Mouse (Mus musculus) small intestine, adult 2 months (tissue): ENCODE results near the gene Rap1gap2. TPM values are rescaled to one million over a fixed set of nuclear protein-coding genes. Genes with fewer than 3 reads are reported as not detected.

ENCODE experiments used
- H3K27ac ChIP-seq: fragments of 200-500 bp; 2 replicates; pipeline ENCODE4 v1.5.1; 2012; ENCODE audit warnings: low read depth, low read length, control low read depth, inconsistent platforms; ENCODE audit not compliant: insufficient read depth
- H3K27me3 ChIP-seq: fragments of 200-500 bp; 2 replicates; pipeline ENCODE4 v1.6.1; 2012; ENCODE audit warnings: mild to moderate bottlenecking, moderate library complexity, low read length, inconsistent platforms; ENCODE audit not compliant: control insufficient read depth, insufficient read depth
- H3K36me3 ChIP-seq: fragments of 200-500 bp; 2 replicates; pipeline ENCODE4 v1.6.1; 2012; ENCODE audit warnings: mild to moderate bottlenecking, low read length, control low read depth, inconsistent platforms; ENCODE audit not compliant: control insufficient read depth, insufficient read depth
- H3K4me1 ChIP-seq: fragments of 200-500 bp; 2 replicates; pipeline ENCODE4 v1.6.1; 2012; ENCODE audit warnings: low read length, inconsistent platforms, mixed read lengths; ENCODE audit not compliant: control insufficient read depth, insufficient read depth, insufficient read length
- H3K4me3 ChIP-seq: fragments of 200-500 bp; 2 replicates; pipeline ENCODE4 v1.5.1; 2012; ENCODE audit warnings: low read depth, mild to moderate bottlenecking, control low read depth, inconsistent platforms, low read length, moderate library complexity
- CTCF ChIP-seq: fragments of 200-500 bp; IDR thresholded peaks from 2 replicates; pipeline ENCODE4 v1.5.1; 2012; ENCODE audit warnings: low read depth, mild to moderate bottlenecking, control low read depth, inconsistent platforms, low read length, moderate library complexity, mixed read lengths; ENCODE audit not compliant: insufficient replicate concordance, insufficient read length; ENCODE audit errors: extremely low read depth
- POLR2A ChIP-seq: fragments of 200-500 bp; IDR thresholded peaks from 2 replicates; pipeline ENCODE4 v1.6.1; 2012; ENCODE audit warnings: low read depth, mild to moderate bottlenecking, control low read depth, inconsistent platforms, low read length, moderate library complexity
- WGBS: fragments of 180-500 bp; shearing (Covaris S2); methylation state at CpG from one replicate; pipeline ENCODE4 v1.1.7; 2018; 5-methylcytosine and 5-hydroxymethylcytosine counted together
- polyA plus RNA-seq: library from polyadenylated mRNA; depleted of rRNA; stranded (reverse); fragments of >200 nt; gene quantifications from 2 replicates; pipeline ENCODE4 v1.2.3, GENCODE M21; 2012

The Rap1gap2 gene
- polyA plus RNA-seq, 1 experiment, result 18.4 TPM

DNA sequence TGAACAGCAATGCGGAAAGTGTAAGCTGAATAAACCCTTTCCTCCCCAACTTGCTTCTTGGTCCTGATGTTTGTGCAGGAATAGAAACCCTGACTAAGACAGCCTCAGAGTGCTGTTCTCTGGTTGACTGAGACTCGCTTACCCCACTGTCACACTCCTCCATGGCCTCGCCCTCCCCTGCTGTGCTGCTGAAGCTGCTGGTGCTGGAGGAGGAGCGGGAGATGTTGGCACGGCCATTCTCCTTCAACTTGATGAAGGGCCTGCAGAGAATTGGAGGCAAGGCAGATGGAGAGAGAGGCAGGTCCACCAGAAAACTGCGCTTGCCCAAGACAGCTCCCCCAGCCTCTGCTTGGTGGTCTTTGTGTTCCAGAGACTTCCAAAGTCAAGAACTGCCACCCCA lies 217.8 kb downstream of the Rap1gap2 start:
- no peak for TF ChIP-seq POLR2A
- TF ChIP-seq CTCF, result no peak
- H3K36me3 ChIP-seq, result peaks cover 56% of the 10 kb centered on the region
- H3K27ac ChIP-seq, result no peak overlapping the region
- 93% methylated on average over 6 of the region's 6 CpGs for WGBS
- H3K4me3 ChIP-seq, result no peak overlapping the region
- no peaks in the 10 kb centered on the region; the same call in 1 of the 2 replicates for H3K4me1 ChIP-seq
- H3K27me3 ChIP-seq, result no peaks in the 10 kb centered on the region

DNA sequence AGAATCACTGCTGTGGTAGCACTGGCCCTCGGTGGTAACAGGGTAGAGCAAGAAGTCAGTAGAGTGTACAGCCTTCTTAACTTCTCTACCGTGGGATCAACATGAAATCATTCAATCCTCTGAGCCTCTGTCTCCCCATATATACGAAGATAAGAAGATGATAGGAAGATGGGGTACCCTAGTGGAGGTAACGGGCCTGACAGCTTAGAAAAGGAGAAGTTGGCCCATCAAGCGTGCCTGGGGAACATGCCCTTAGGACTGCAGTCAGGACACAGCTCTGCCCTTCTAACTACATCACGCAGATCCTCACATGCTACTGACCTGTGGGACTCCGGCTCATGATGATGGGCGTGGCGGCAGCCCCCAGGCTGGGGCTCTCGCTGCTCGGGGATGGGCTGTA lies 218.8 kb downstream of the Rap1gap2 start:
- no peaks in the 10 kb centered on the region; the same call in 1 of the 2 replicates for H3K4me1 ChIP-seq
- no peak overlapping the region for H3K27ac ChIP-seq
- TF ChIP-seq POLR2A, result no peak
- TF ChIP-seq CTCF, result no peak
- no peak overlapping the region for H3K4me3 ChIP-seq
- no peaks in the 10 kb centered on the region for H3K27me3 ChIP-seq
- WGBS, result 85% methylated on average over 11 of the region's 11 CpGs
- peaks cover 58% of the 10 kb centered on the region for H3K36me3 ChIP-seq

DNA sequence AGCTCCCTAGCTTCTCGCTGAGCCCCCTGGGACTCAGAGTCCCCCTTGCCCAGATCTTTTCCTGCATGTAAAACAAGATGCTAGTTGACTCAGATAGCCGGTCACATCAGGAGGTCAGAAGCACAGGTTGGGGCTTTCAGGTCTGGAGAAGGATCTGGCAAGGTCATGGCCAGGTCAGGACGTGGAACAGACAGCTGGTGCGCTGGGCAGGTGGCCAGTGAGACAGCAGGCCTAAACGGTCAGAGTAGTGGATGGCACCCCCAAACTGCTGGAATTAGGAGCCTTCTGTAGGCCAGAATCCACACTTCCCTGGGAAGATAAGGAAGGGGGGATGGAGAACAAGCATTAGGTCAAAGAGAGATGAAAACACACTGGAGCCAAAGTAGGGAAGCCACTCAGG lies 223.5 kb downstream of the Rap1gap2 start:
- no peak overlapping the region for H3K27ac ChIP-seq
- no peaks in the 10 kb centered on the region for H3K27me3 ChIP-seq
- no peak overlapping the region for H3K4me3 ChIP-seq
- no peak for TF ChIP-seq POLR2A
- no peak for TF ChIP-seq CTCF
- H3K36me3 ChIP-seq, result peaks cover 56% of the 10 kb centered on the region
- 71% methylated on average over 5 of the region's 5 CpGs for WGBS
- H3K4me1 ChIP-seq, result no peaks in the 10 kb centered on the region

DNA sequence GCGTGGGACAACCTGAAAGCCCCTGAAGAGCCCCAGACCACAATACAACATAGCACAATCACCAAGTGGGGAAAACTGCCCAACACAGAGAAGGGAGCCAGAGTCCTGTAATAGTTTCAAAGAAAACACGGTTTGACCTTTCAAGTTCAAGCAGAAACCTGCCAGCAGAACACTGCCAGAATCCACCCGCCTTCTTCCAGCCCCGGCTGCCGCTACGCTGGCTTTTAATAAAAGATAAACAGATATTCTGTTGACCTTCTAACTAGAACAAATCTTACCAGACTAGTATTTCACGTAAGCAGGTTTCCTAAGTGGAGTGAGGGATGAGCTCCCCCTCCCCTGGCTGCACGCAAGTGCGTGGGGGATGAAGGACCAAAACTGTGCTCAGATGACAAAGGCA lies 225.0 kb downstream of the Rap1gap2 start:
- H3K27me3 ChIP-seq, result no peaks in the 10 kb centered on the region
- whole genome bisulfite sequencing, result 80% methylated on average over 9 of the region's 9 CpGs
- H3K36me3 ChIP-seq, result peaks cover 43% of the 10 kb centered on the region
- no peak overlapping the region for H3K4me3 ChIP-seq
- TF ChIP-seq CTCF (no peak), POLR2A (no peak)
- H3K27ac ChIP-seq, result no peak overlapping the region
- H3K4me1 ChIP-seq, result no peaks in the 10 kb centered on the region

DNA sequence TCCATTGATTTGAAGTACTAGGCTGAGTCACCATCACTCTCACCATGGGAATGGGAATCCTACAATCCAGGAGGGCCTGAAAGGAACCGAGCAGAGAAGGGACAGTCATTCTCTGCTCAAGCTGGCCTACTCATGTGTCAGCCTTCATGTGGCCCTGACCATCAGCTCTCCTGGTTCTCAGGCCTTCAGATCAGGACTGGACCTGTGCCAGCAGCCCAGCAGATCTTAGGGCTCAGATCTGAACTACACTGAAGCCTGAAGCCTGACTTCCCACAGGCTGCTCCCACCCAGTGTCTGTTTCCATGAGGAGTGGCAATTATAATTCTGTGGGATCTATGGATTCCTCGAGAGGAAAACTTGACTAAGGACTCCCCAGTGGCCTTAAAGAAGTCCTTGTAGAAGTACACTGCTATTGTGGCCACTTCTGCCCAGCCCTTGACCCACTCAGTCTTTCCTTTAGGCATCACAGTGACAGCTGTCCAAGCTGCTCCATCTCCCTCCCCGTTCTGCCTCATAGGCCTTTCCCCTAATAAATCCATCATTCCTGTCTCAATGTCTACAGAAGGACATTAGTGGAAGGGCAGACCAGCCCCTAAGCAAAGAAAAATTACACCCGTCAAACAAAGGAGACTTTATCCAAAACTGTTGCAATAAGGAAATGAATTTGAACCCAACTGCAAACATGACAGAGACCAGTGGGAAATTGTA lies 231.4 kb downstream of the Rap1gap2 start:
- Histone ChIP-seq H3K36me3 (peaks cover 4% of the 10 kb centered on the region; the same call in 1 of the 2 replicates), H3K27ac (no peak overlapping the region), H3K4me3 (no peak overlapping the region), H3K27me3 (no peaks in the 10 kb centered on the region), H3K4me1 (no peaks in the 10 kb centered on the region; the same call in 1 of the 2 replicates)
- TF ChIP-seq CTCF (no peak), POLR2A (no peak)
- 24% methylated on average over 4 of the region's 4 CpGs for WGBS

DNA sequence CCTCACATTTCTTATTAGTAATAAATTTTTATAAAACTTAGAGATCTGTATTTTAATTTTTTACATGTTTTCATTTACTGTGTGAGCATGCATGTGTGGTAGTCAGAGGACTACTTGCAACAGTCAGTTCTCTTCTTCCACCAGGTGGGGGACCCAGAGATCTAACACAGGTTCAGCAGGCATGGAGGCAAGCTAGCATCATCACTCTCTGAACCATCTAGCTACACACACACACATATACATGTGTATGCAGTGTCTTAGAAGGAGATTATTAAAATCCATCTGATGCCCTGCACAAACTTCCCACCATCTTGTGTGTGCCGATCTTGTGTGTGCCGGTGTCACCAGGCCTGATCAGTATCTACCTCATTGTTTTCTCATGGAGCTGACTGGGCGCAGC lies 233.9 kb downstream of the Rap1gap2 start:
- Histone ChIP-seq H3K4me1 (no peaks in the 10 kb centered on the region; the same call in 1 of the 2 replicates), H3K4me3 (no peak overlapping the region), H3K27me3 (no peaks in the 10 kb centered on the region), H3K27ac (no peak overlapping the region), H3K36me3 (no peaks in the 10 kb centered on the region)
- 59% methylated on average over 3 of the region's 3 CpGs for WGBS
- TF ChIP-seq CTCF (peak; percentile 48; the same call in 1 of the 2 replicates), POLR2A (no peak)

DNA sequence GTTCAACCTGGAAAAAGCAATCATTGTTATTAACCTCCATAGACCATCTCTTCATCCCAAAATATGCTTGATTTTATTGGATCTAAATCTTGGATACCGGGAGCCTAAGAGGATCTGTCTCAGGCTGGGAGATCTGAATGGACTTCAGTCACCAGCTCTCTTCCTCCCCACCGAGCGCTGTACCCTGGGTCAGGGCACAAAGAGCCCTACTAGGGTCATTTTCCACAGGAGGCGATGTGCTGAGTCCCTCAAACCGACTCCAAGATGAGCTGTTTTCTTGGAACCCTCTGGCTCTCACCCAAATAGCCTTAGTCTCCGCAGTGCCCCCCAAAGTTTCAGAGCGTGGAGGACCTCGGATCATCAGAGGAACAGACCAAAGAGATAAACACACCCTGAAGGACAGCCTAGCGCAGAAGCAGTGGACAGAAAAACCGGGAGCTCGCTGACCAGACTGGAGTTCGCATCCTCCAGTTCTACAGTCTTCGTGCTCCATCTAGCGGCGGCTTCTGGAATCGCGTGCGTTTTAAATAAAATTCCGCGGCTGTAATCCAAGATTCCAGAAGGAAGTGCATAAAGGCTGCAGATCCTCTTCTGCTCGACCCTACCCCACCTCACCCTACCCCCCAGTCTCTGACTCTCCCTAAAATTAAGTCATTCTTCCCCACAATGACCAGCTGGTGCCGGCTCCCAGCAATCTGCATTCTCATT lies 239.2 kb downstream of the Rap1gap2 start:
- WGBS, result 14% methylated on average over 22 of the region's 22 CpGs
- Histone ChIP-seq H3K27me3 (peaks cover 4% of the 10 kb centered on the region; the same call in 1 of the 2 replicates), H3K27ac (no peak overlapping the region), H3K4me1 (no peaks in the 10 kb centered on the region), H3K4me3 (no peak overlapping the region), H3K36me3 (no peaks in the 10 kb centered on the region)
- TF ChIP-seq CTCF (peak; percentile 74; the same call in 1 of the 2 replicates), POLR2A (peak; percentile 45; the same call in 1 of the 2 replicates)
